In the genomic region with DNA sequence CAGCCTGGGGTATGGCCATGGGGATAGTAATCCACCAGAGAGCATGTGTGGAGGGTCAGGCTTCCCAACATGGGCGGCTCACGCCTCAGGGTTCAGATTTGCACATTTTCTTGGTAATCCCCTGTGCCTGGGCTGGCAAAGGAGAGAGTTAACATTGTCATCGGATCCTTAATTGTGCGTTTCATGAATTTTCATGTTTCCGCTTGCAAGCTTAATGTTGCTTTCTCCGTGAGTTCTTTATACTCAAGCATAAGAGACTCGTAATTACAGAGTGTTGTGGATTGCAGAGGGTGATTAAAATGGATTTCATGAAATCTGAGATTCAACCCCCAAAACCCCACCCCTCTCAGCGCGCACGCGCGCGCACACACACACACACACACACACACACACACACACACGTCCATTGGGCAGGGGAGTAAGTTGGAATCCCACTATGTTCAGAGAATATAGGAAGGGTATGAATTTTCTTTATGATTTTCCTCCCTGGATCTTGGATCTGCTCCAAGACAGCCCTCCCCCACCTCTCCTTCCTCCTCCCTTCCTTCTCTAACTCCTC, we compare ENCODE assay signal across 10 mouse cellular contexts.
A peak's percentile ranks its signal among the peaks of the same experiment; 100 is the strongest.
DNase-seq lines count a peak whose midpoint lies in the region; ATAC-seq and TF ChIP-seq lines count a peak whose summit lies in the region.
"Had no signal": no experiment of that assay in that cellular context is flagged by ENCODE, and none has a peak within 500 bp of the region (broad histone marks: within the 10 kb centered on the region; RNA-seq: fewer than 3 reads in every experiment).

No protein-coding gene starts in this region.

- H3K4me3 ChIP-seq in lung, embryonic 14.5 days (ENCODE audit: low read depth, low read length) = no peak overlapping the region
- H3K4me3 ChIP-seq in intestine, embryonic 15.5 days (replicated peaks) = no peak overlapping the region
- H3K4me3 ChIP-seq in stomach, embryonic 14.5 days (ENCODE audit: low read depth, low read length) = no peak overlapping the region
- H3K4me3 ChIP-seq: heart, embryonic 12.5 days had no signal

- DNase-seq in frontal cortex, postnatal 25 days (ENCODE audit: low spot score in 2 of 2) = no peak
- peak; percentile 46 for DNase-seq in lung, embryonic 14.5 days
- DNase-seq in lung, postnatal 25 days (ENCODE audit: low spot score) = no peak
- DNase-seq in right cerebral cortex, postnatal 25 days = no peak

- H3K9me3 ChIP-seq in lung, embryonic 14.5 days (ENCODE audit: low read depth, low read length) = no peaks in the 10 kb centered on the region
- H3K9me3 ChIP-seq in intestine, embryonic 15.5 days = no peaks in the 10 kb centered on the region
- no peaks in the 10 kb centered on the region for H3K9me3 ChIP-seq in stomach, embryonic 14.5 days (ENCODE audit: control insufficient read depth, low read depth, low read length)

- no peaks in the 10 kb centered on the region for H3K27me3 ChIP-seq in lung, embryonic 14.5 days (ENCODE audit: insufficient read depth, low read length)
- no peaks in the 10 kb centered on the region for H3K27me3 ChIP-seq in intestine, embryonic 15.5 days (replicated peaks)
- H3K27me3 ChIP-seq in stomach, embryonic 14.5 days (ENCODE audit: control insufficient read depth, insufficient read depth, low read length) = no peaks in the 10 kb centered on the region

- no peak for TF ChIP-seq CTCF in lung, embryonic 14.5 days (IDR thresholded peaks at IDR 0.05; ENCODE audit: low read depth)

- H3K36me3 ChIP-seq in lung, embryonic 14.5 days (ENCODE audit: insufficient read depth) = no peaks in the 10 kb centered on the region
- no peaks in the 10 kb centered on the region for H3K36me3 ChIP-seq in intestine, embryonic 15.5 days
- no peaks in the 10 kb centered on the region for H3K36me3 ChIP-seq in stomach, embryonic 14.5 days (ENCODE audit: control insufficient read depth, insufficient read depth, low read length)
- H3K36me3 ChIP-seq: heart, embryonic 12.5 days had no signal

- peak; percentile 36; the same call in 1 of the 2 replicates for ATAC-seq in frontal cortex, adult (ENCODE audit: low TSS enrichment)
- ATAC-seq in lung, embryonic 14.5 days (ENCODE audit: insufficient read depth) = peak; percentile 42
- no peak for ATAC-seq in intestine, embryonic 15.5 days
- ATAC-seq in stomach, embryonic 14.5 days (ENCODE audit: insufficient number of reproducible peaks, insufficient read depth, low FRiP score, low read depth) = peak; percentile 35; the same call in 1 of the 2 replicates
- no peak for ATAC-seq in megakaryocyte-erythroid progenitor cell, adult 5-6 weeks (replicated peaks; ENCODE audit: low FRiP score, low TSS enrichment, poor library complexity, severe bottlenecking)
- ATAC-seq: activated CD4-positive, CD25-positive, alpha-beta regulatory T cell, adult 4 months had no signal

- no peak overlapping the region for H3K27ac ChIP-seq in lung, embryonic 14.5 days (ENCODE audit: low read depth)
- peak overlapping the region; percentile 71 for H3K27ac ChIP-seq in intestine, embryonic 15.5 days
- peak overlapping the region; percentile 61; the same call in 1 of the 2 replicates for H3K27ac ChIP-seq in stomach, embryonic 14.5 days (ENCODE audit: low read length)

- no peak overlapping the region for H3K4me2 ChIP-seq in lung, embryonic 14.5 days
- H3K4me2 ChIP-seq in intestine, embryonic 15.5 days (replicated peaks) = no peak overlapping the region
- H3K4me2 ChIP-seq in stomach, embryonic 14.5 days (replicated peaks; ENCODE audit: low read depth, low read length) = no peak overlapping the region
- H3K4me2 ChIP-seq: heart, embryonic 12.5 days had no signal

- no peaks in the 10 kb centered on the region; the same call in 1 of the 2 replicates for H3K4me1 ChIP-seq in lung, embryonic 14.5 days (ENCODE audit: insufficient read depth)
- peaks cover 7% of the 10 kb centered on the region; the same call in 1 of the 2 replicates for H3K4me1 ChIP-seq in intestine, embryonic 15.5 days (replicated peaks)
- no peaks in the 10 kb centered on the region for H3K4me1 ChIP-seq in stomach, embryonic 14.5 days (ENCODE audit: control insufficient read depth, insufficient read depth, low read length)

- H3K9ac ChIP-seq in lung, embryonic 14.5 days = no peak overlapping the region
- H3K9ac ChIP-seq in intestine, embryonic 15.5 days = no peak overlapping the region
- no peak overlapping the region for H3K9ac ChIP-seq in stomach, embryonic 14.5 days (replicated peaks; ENCODE audit: low read depth, low read length)
- H3K9ac ChIP-seq: heart, embryonic 12.5 days had no signal

- WGBS in lung, embryonic 14.5 days = 71% methylated on average over 14 of the region's 14 CpGs
- 75% methylated on average over 14 of the region's 14 CpGs for WGBS in intestine, embryonic 15.5 days
- 84% methylated on average over 14 of the region's 14 CpGs for WGBS in stomach, embryonic 14.5 days

Comparison
In these comparisons a context has a peak if more than half of its experiments do, and no peak if none do; other contexts are left out.
1. ATAC-seq: peak in frontal cortex, adult (single experiment), lung, embryonic 14.5 days (single experiment) and stomach, embryonic 14.5 days (single experiment); none in intestine, embryonic 15.5 days (single experiment) and megakaryocyte-erythroid progenitor cell, adult 5-6 weeks (single experiment).